Mouse (Mus musculus): ENCODE measurements around the gene Hpn.

DNA sequence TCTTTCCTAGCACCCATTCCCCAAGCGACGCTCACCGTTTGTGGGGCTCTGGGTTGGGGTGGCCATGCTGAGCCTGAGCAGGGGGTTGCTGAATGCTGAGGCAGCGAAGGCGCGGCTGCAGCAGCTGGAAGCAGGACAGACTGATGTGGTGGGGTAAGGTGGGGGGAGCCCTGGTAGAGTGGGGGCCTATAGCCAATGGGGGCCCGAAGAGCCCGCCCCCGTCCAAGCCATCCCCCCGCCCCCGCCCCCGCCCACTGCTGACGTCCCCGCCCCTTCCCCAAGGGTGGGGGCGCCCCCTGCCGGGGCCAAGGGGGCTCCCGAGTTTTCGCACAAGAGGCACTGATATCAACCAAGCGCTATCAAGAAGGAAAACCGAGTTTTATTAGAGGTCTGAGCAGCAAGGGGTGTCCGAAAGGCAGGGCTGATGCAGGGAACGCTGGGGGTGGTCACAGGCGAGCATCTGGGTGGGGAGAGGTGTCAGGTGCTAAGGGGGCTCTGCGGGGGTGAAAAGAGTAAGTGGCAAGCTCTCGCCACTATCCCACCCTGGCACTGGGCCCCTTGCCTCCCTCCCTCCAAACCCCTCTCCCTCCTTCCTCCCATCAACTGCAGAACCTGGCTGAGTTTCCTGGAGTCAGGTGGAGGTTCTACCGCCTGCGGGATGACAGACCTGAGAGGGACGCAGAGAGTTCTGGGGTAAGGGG is 63.6 kb downstream of the Hpn start, which contains the start of gene Fxyd7:
- no peak for TF ChIP-seq CTCF (IDR thresholded peaks at IDR 0.05; ENCODE audit: low read depth, low read length)
- no peak for TF ChIP-seq POLR2AphosphoS5 (IDR thresholded peaks at IDR 0.05; ENCODE audit: insufficient replicate concordance, low read depth, low read length)

Measured in G1E (cell line).